Comparison of ENCODE assay signal across 29 mouse cellular contexts in genomic region chr3:112582314-112582713, GRCm38 (mm10).
"Had no signal": no experiment of that assay in that cellular context is flagged by ENCODE, and none has a peak within 500 bp of the region (broad histone marks: within the 10 kb centered on the region; RNA-seq: fewer than 3 reads in every experiment).

No protein-coding gene starts in this region.

- DNase-seq: left cerebral cortex, postnatal 4 days; liver; liver, embryonic 13.5 days; liver, postnatal 0 days; lung, adult 18-20 months; lung, adult 2 months; lung, embryonic 14.5 days; lung, postnatal 10 days; lung, postnatal 14 days; lung, postnatal 36 days; lung, postnatal 4 days; midbrain, embryonic 14.5 days had no signal

- H3K4me3 ChIP-seq: limb, embryonic 10.5 days; limb, embryonic 12.5 days; limb, embryonic 13.5 days; limb, embryonic 15.5 days; liver, embryonic 12.5 days; liver, embryonic 13.5 days; liver, embryonic 15.5 days; lung, embryonic 15.5 days; megakaryocyte, embryonic 14.5 days; midbrain, embryonic 10.5 days; midbrain, embryonic 12.5 days; midbrain, embryonic 13.5 days; midbrain, embryonic 15.5 days; myocyte had no signal

- ATAC-seq: liver, embryonic 12.5 days; liver, postnatal 0 days; lung, postnatal 0 days; midbrain, embryonic 13.5 days; midbrain, embryonic 15.5 days; midbrain, embryonic 16.5 days had no signal

- H3K27ac ChIP-seq: limb, embryonic 10.5 days; limb, embryonic 12.5 days; limb, embryonic 13.5 days; limb, embryonic 15.5 days; liver, embryonic 12.5 days; liver, embryonic 13.5 days; liver, embryonic 14.5 days; liver, embryonic 15.5 days; lung, embryonic 15.5 days; macrophage; midbrain, embryonic 10.5 days; midbrain, embryonic 12.5 days; midbrain, embryonic 13.5 days; midbrain, embryonic 15.5 days had no signal
